Mouse (Mus musculus) retina, postnatal 1 day (tissue): ENCODE data around the gene Cacna2d2.

Experiments
- DNase-seq: peaks from one replicate; pipeline ENCODE4 v3.0.0-alpha.2; 2012

Gene Cacna2d2

GRCm38 (mm10) chr9:107409449-107409848 lies 10.0 kb downstream of the Cacna2d2 start:
- no peak for DNase-seq

GRCm38 (mm10) chr9:107417106-107417505 lies 17.7 kb downstream of the Cacna2d2 start:
- peak; percentile 56 for DNase-seq

GRCm38 (mm10) chr9:107419491-107420244 lies 20.3 kb downstream of the Cacna2d2 start:
- DNase-seq: no peak

- no peak for DNase-seq
Measured at GRCm38 (mm10) chr9:107420898-107421297, 21.5 kb downstream of the Cacna2d2 start.

GRCm38 (mm10) chr9:107422878-107423277 lies 23.5 kb downstream of the Cacna2d2 start:
- no peak for DNase-seq

- DNase-seq: peak; percentile 78
Measured at GRCm38 (mm10) chr9:107424485-107425175, 25.2 kb downstream of the Cacna2d2 start.

GRCm38 (mm10) chr9:107427876-107428275 lies 28.5 kb downstream of the Cacna2d2 start:
- DNase-seq: no peak

- no peak for DNase-seq
Measured at GRCm38 (mm10) chr9:107428451-107429186, 29.2 kb downstream of the Cacna2d2 start.

- DNase-seq: no peak
Measured at GRCm38 (mm10) chr9:107430445-107430844, 31.0 kb downstream of the Cacna2d2 start.

GRCm38 (mm10) chr9:107432546-107432945 lies 33.1 kb downstream of the Cacna2d2 start:
- peak; percentile 75 for DNase-seq

GRCm38 (mm10) chr9:107434851-107435250 lies 35.4 kb downstream of the Cacna2d2 start:
- DNase-seq: no peak

- no peak for DNase-seq
Measured at GRCm38 (mm10) chr9:107435285-107435684, 35.9 kb downstream of the Cacna2d2 start.

GRCm38 (mm10) chr9:107442891-107443290 lies 43.5 kb downstream of the Cacna2d2 start:
- peak; percentile 85 for DNase-seq

- DNase-seq: peak; percentile 54
Measured at GRCm38 (mm10) chr9:107443324-107443723, 43.9 kb downstream of the Cacna2d2 start.

- DNase-seq: peak; percentile 80
Measured at GRCm38 (mm10) chr9:107445011-107445471, 45.6 kb downstream of the Cacna2d2 start.

GRCm38 (mm10) chr9:107448805-107449517 lies 49.5 kb downstream of the Cacna2d2 start:
- DNase-seq: no peak

- DNase-seq: no peak
Measured at GRCm38 (mm10) chr9:107451400-107451799, 52.0 kb downstream of the Cacna2d2 start.

- DNase-seq: peak; percentile 62
Measured at GRCm38 (mm10) chr9:107451891-107452521, 52.6 kb downstream of the Cacna2d2 start.

- peak; percentile 68 for DNase-seq
Measured at GRCm38 (mm10) chr9:107452552-107452951, 53.1 kb downstream of the Cacna2d2 start.

GRCm38 (mm10) chr9:107453151-107453550 lies 53.7 kb downstream of the Cacna2d2 start:
- DNase-seq: no peak

GRCm38 (mm10) chr9:107456667-107457066 lies 57.3 kb downstream of the Cacna2d2 start:
- DNase-seq: peak; percentile 55

GRCm38 (mm10) chr9:107462907-107463306 lies 63.5 kb downstream of the Cacna2d2 start:
- no peak for DNase-seq
